Mouse (Mus musculus): ENCODE data around the gene Olfr67. TPM values are rescaled to one million over a fixed set of nuclear protein-coding genes. Genes with fewer than 3 reads are reported as not detected.
"Not testable (repeated sequence)": the region's sequence is repeated elsewhere in the genome, so short reads cannot be mapped to it uniquely, and the experiment has no call there.

Olfr67 gene
- polyA plus RNA-seq, 1 experiment from 2014 or later: not detected

GRCm38 (mm10) chr7:103810746-103811145, 19.1 kb upstream of the Olfr67 start:
- Histone ChIP-seq H3K27ac (no peak overlapping the region), H3K9me3 (no peaks in the 10 kb centered on the region), H3K9ac (no peak overlapping the region), H3K4me3 (no peak overlapping the region), H3K4me1 (no peaks in the 10 kb centered on the region), H3K4me2 (no peak overlapping the region), H3K27me3 (replicated peaks) (no peaks in the 10 kb centered on the region), H3K36me3 (replicated peaks) (no peaks in the 10 kb centered on the region)
- 86% methylated on average over 3 of the region's 3 CpGs for WGBS
- no peak for ATAC-seq (replicated peaks)

- ATAC-seq (replicated peaks): no peak
- Histone ChIP-seq H3K9ac (no peak overlapping the region), H3K9me3 (no peaks in the 10 kb centered on the region), H3K27me3 (replicated peaks) (no peaks in the 10 kb centered on the region), H3K4me2 (no peak overlapping the region), H3K4me3 (no peak overlapping the region), H3K4me1 (no peaks in the 10 kb centered on the region), H3K27ac (no peak overlapping the region), H3K36me3 (replicated peaks) (no peaks in the 10 kb centered on the region)
- WGBS: 82% methylated on average over 1 of the region's 1 CpGs
Measured at GRCm38 (mm10) chr7:103810296-103810695, 18.7 kb upstream of the Olfr67 start.

- ATAC-seq (replicated peaks): no peak
- Histone ChIP-seq H3K4me1 (no peaks in the 10 kb centered on the region), H3K27ac (no peak overlapping the region), H3K9me3 (no peaks in the 10 kb centered on the region), H3K4me3 (no peak overlapping the region), H3K9ac (no peak overlapping the region), H3K4me2 (no peak overlapping the region), H3K27me3 (replicated peaks) (no peaks in the 10 kb centered on the region), H3K36me3 (replicated peaks) (no peaks in the 10 kb centered on the region)
- WGBS: 65% methylated on average over 1 of the region's 1 CpGs
Measured at GRCm38 (mm10) chr7:103809801-103810155, 18.2 kb upstream of the Olfr67 start.

GRCm38 (mm10) chr7:103808971-103809800, 17.6 kb upstream of the Olfr67 start:
- no peak overlapping the region for H3K4me3 ChIP-seq
- H3K9me3 ChIP-seq: no peaks in the 10 kb centered on the region
- no peak overlapping the region for H3K9ac ChIP-seq
- no peak for ATAC-seq (replicated peaks)
- WGBS: 68% methylated on average over 5 of the region's 5 CpGs
- no peaks in the 10 kb centered on the region for H3K4me1 ChIP-seq
- H3K36me3 ChIP-seq (replicated peaks): no peaks in the 10 kb centered on the region
- H3K27ac ChIP-seq: no peak overlapping the region
- no peaks in the 10 kb centered on the region for H3K27me3 ChIP-seq (replicated peaks)
- no peak overlapping the region for H3K4me2 ChIP-seq

- H3K36me3 ChIP-seq (replicated peaks); H3K27ac ChIP-seq; H3K9ac ChIP-seq; H3K4me3 ChIP-seq; ATAC-seq (replicated peaks); H3K4me1 ChIP-seq; H3K9me3 ChIP-seq; H3K27me3 ChIP-seq (replicated peaks); H3K4me2 ChIP-seq: not testable (repeated sequence)
- 75% methylated on average over 2 of the region's 2 CpGs for WGBS
Measured at GRCm38 (mm10) chr7:103808120-103808519, 16.5 kb upstream of the Olfr67 start.

- H3K4me3 ChIP-seq: no peak overlapping the region
- no peaks in the 10 kb centered on the region for H3K36me3 ChIP-seq (replicated peaks)
- H3K4me1 ChIP-seq: no peaks in the 10 kb centered on the region
- no peak for ATAC-seq (replicated peaks)
- H3K27ac ChIP-seq: no peak overlapping the region
- H3K9me3 ChIP-seq: no peaks in the 10 kb centered on the region
- H3K27me3 ChIP-seq (replicated peaks): no peaks in the 10 kb centered on the region
- no peak overlapping the region for H3K4me2 ChIP-seq
- H3K9ac ChIP-seq: no peak overlapping the region
- WGBS: 61% methylated on average over 1 of the region's 1 CpGs
Measured at GRCm38 (mm10) chr7:103806856-103807255, 15.2 kb upstream of the Olfr67 start.

- no peaks in the 10 kb centered on the region for H3K36me3 ChIP-seq (replicated peaks)
- no peak overlapping the region for H3K9ac ChIP-seq
- WGBS: 23% methylated on average over 4 of the region's 4 CpGs
- H3K4me3 ChIP-seq: no peak overlapping the region
- no peak for ATAC-seq (replicated peaks)
- H3K4me2 ChIP-seq: no peak overlapping the region
- H3K4me1 ChIP-seq: no peaks in the 10 kb centered on the region
- H3K27ac ChIP-seq: no peak overlapping the region
- H3K27me3 ChIP-seq (replicated peaks): no peaks in the 10 kb centered on the region
- no peaks in the 10 kb centered on the region for H3K9me3 ChIP-seq
Measured at GRCm38 (mm10) chr7:103792669-103793388, 1.2 kb upstream of the Olfr67 start.

GRCm38 (mm10) chr7:103779598-103779997, 12.0 kb downstream of the Olfr67 start, which contains the start of gene Olfr68:
Gene Olfr68, minus strand, starts transcription at chr7:103779698.
- H3K4me3 ChIP-seq: no peak within 1 kb of the TSS

GRCm38 (mm10) chr7:103777652-103778051, 14.0 kb downstream of the Olfr67 start:
- H3K27ac ChIP-seq; H3K4me2 ChIP-seq; H3K9me3 ChIP-seq; ATAC-seq (replicated peaks); H3K36me3 ChIP-seq (replicated peaks); H3K9ac ChIP-seq; H3K4me1 ChIP-seq; H3K4me3 ChIP-seq; H3K27me3 ChIP-seq (replicated peaks): not testable (repeated sequence)
- WGBS: 91% methylated on average over 4 of the region's 4 CpGs

More at GRCm38 (mm10) chr7:103779598-103779997, 12.0 kb downstream of the Olfr67 start, which contains the start of gene Olfr68:
- no peak within 1 kb of the TSS for H3K27ac ChIP-seq
- 79% methylated on average over 3 of the region's 3 CpGs for WGBS
- no peaks in the 10 kb centered on the region for H3K27me3 ChIP-seq (replicated peaks)
- no peak within 1 kb of the TSS for H3K4me2 ChIP-seq
- H3K36me3 ChIP-seq (replicated peaks): no peaks in the 10 kb centered on the region
- H3K9me3 ChIP-seq: no peaks in the 10 kb centered on the region
- ATAC-seq (replicated peaks): no peak
- no peak within 1 kb of the TSS for H3K9ac ChIP-seq
- no peaks in the 10 kb centered on the region for H3K4me1 ChIP-seq

- Histone ChIP-seq H3K4me3 (no peak within 1 kb of the TSS), H3K4me1 (no peaks in the 10 kb centered on the region), H3K9ac (no peak within 1 kb of the TSS), H3K27me3 (replicated peaks) (no peaks in the 10 kb centered on the region), H3K27ac (no peak within 1 kb of the TSS), H3K4me2 (no peak within 1 kb of the TSS), H3K9me3 (no peaks in the 10 kb centered on the region), H3K36me3 (replicated peaks) (no peaks in the 10 kb centered on the region)
- ATAC-seq (replicated peaks): no peak
- WGBS: 74% methylated on average over 2 of the region's 2 CpGs
Measured at GRCm38 (mm10) chr7:103771494-103771893, 20.1 kb downstream of the Olfr67 start, which contains the start of gene Olfr69. Gene Olfr69, minus strand, starts transcription at chr7:103771594.

GRCm38 (mm10) chr7:103767687-103768086, 23.9 kb downstream of the Olfr67 start:
- ATAC-seq (replicated peaks); H3K27me3 ChIP-seq (replicated peaks): not testable (repeated sequence)

GRCm38 (mm10) chr7:103762212-103762611, 29.4 kb downstream of the Olfr67 start:
- not testable (repeated sequence) for H3K4me3 ChIP-seq; H3K9ac ChIP-seq; H3K36me3 ChIP-seq (replicated peaks); H3K9me3 ChIP-seq; ATAC-seq (replicated peaks); H3K4me1 ChIP-seq; H3K27ac ChIP-seq; H3K4me2 ChIP-seq; H3K27me3 ChIP-seq (replicated peaks)
- 86% methylated on average over 6 of the region's 6 CpGs for WGBS

More at GRCm38 (mm10) chr7:103767687-103768086, 23.9 kb downstream of the Olfr67 start:
- not testable (repeated sequence) for H3K9ac ChIP-seq; H3K27ac ChIP-seq; H3K4me2 ChIP-seq; H3K4me3 ChIP-seq; H3K9me3 ChIP-seq; H3K4me1 ChIP-seq; H3K36me3 ChIP-seq (replicated peaks)
- WGBS: 94% methylated on average over 6 of the region's 6 CpGs

Data from midbrain, embryonic 15.5 days (tissue).